Mouse (Mus musculus) brain, embryonic 14.5 days (tissue): Measurements from ENCODE around the gene Cox7a1.

Experiments used
- CTCF ChIP-seq: fragments of 200-500 bp; IDR thresholded peaks from 2 replicates; pipeline ENCODE4 v1.5.1; 2012; ENCODE audit warnings: inconsistent platforms, mild to moderate bottlenecking, moderate library complexity, borderline replicate concordance; ENCODE audit not compliant: insufficient read depth, insufficient read length; ENCODE audit errors: extremely low read depth
- POLR2A ChIP-seq: fragments of 200-500 bp; IDR thresholded peaks from 2 replicates; pipeline ENCODE4 v1.6.1; 2012; ENCODE audit warnings: mild to moderate bottlenecking, inconsistent platforms, borderline replicate concordance; ENCODE audit not compliant: poor library complexity, insufficient read depth, insufficient read length, severe bottlenecking; ENCODE audit errors: extremely low read depth

- TF ChIP-seq POLR2A (no peak), CTCF (no peak)
These were observed 20.8 kb upstream of the Cox7a1 start for GRCm38 (mm10) chr7:30163113-30163512.
